Mouse (Mus musculus): ENCODE data around the gene Eda.
A peak's percentile ranks its signal among the peaks of the same experiment; 100 is the strongest.
"Not testable (repeated sequence)": the region's sequence is repeated elsewhere in the genome, so short reads cannot be mapped to it uniquely, and the experiment has no call there.

Gene Eda

GRCm38 (mm10) chrX:100409245-100409644 lies 433.8 kb downstream of the Eda start:
- no peak for DNase-seq (ENCODE audit: low spot score)

DNA sequence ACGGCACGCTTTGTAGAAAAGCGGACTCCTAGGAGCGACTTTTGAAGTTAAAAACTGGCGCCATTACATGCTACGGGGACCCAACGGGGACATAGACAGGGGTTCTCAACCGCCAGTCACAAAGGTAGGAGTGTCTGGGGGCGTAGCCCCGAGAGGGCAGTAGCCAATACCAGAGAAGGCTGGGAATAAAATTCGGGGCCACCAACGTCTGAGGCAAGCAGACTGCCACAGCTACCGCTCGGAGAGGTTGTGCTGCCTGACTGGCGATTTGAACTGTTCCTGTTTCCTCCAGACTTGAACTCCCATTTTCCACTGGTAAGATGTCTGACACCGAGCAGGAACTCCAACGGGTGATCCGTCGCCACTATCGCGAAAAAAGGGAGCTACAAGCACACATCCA lies 453.3 kb downstream of the Eda start, which contains the start of gene Otud6a:
Gene Otud6a, plus strand, starts transcription at position 321 of the 400 bp plus-strand sequence.
- no peak for DNase-seq (ENCODE audit: low spot score)

GRCm38 (mm10) chrX:100432311-100432710 lies 456.9 kb downstream of the Eda start:
- DNase-seq (ENCODE audit: low spot score): peak; percentile 7

- DNase-seq (ENCODE audit: low spot score): not testable (repeated sequence)
Observed at GRCm38 (mm10) chrX:100442617-100443016, 467.2 kb downstream of the Eda start, which contains the start of gene Awat2. Gene Awat2 (minus strand): TSS chrX:100442717.

- DNase-seq (ENCODE audit: low spot score): no peak
Observed at GRCm38 (mm10) chrX:100443532-100443931, 468.1 kb downstream of the Eda start.
